7 mouse cellular contexts compared by ENCODE assay signal in the genomic region with DNA sequence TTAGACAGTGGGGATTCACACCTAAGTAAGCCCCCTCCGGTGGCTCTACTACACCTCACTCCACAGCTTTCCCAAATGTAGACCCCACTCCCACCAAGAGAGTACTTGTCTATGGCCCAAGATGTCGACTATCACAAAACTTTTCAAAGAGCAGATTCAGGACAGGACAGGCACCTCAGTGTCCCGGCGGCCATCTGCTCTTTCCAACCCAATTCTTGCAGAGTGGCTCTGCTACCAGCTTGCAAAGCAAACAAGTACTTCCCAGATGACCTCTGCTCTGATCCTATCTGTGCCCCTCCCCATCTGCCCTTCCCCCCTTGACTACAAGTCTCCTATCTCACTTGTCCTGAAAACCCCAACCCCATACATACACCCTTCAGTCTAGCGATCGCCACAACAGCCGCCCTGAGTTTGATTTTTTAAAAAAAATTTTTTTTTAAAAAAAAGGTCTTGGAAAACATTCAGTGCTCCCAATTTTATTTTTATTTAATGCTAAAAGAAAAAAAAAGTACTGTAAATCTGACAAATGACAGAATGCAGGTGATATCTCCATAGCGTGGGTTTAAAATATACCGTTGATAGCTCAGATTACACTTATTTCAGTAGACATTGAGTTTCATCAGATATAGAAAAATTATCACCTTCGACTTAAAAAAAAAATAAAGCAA. TPM values are rescaled to one million over a fixed set of nuclear protein-coding genes. Genes with fewer than 3 reads are reported as not detected.
DNase-seq lines count a peak whose midpoint lies in the region; ATAC-seq and TF ChIP-seq lines count a peak whose summit lies in the region.

No protein-coding gene starts in this region.

- 0 out of 2 replicates have a peak overlapping the region, but pooled peaks have one; percentile 10 for H3K9ac ChIP-seq in forebrain, embryonic 14.5 days (ENCODE audit: low read length)
- H3K9ac ChIP-seq in intestine, embryonic 16.5 days (ENCODE audit: low read depth, low read length): peak overlapping the region; percentile 62
- no peak overlapping the region for H3K9ac ChIP-seq in midbrain, embryonic 15.5 days

- peaks cover 4% of the 10 kb centered on the region; the same call in 1 of the 2 replicates for H3K36me3 ChIP-seq in thymus, adult 2 months (ENCODE audit: control insufficient read depth, insufficient read depth, low read length)
- peaks cover 41% of the 10 kb centered on the region for H3K36me3 ChIP-seq in forebrain, embryonic 14.5 days (ENCODE audit: control insufficient read depth, insufficient read depth, low read length)
- peaks cover 4% of the 10 kb centered on the region for H3K36me3 ChIP-seq in intestine, embryonic 16.5 days (ENCODE audit: control insufficient read depth, insufficient read depth, low read length)
- no peaks in the 10 kb centered on the region for H3K36me3 ChIP-seq in midbrain, embryonic 15.5 days (replicated peaks)

- TF ChIP-seq CTCF in thymus, adult 2 months (IDR thresholded peaks at IDR 0.05; ENCODE audit: borderline replicate concordance, control insufficient read depth, extremely low read depth, insufficient read depth, low read length, poor library complexity): no peak

- H3K4me1 ChIP-seq in thymus, adult 2 months (replicated peaks; ENCODE audit: control insufficient read depth, insufficient read depth, low read length): peaks cover 32% of the 10 kb centered on the region
- H3K4me1 ChIP-seq in forebrain, embryonic 14.5 days (ENCODE audit: control insufficient read depth, insufficient read depth, low read length): peaks cover 51% of the 10 kb centered on the region
- H3K4me1 ChIP-seq in intestine, embryonic 16.5 days (ENCODE audit: control insufficient read depth, insufficient read depth, low read length): peaks cover 44% of the 10 kb centered on the region
- H3K4me1 ChIP-seq in midbrain, embryonic 15.5 days: peaks cover 83% of the 10 kb centered on the region

- no peaks in the 10 kb centered on the region for H3K9me3 ChIP-seq in forebrain, embryonic 14.5 days (replicated peaks; ENCODE audit: control insufficient read depth, low read length)
- no peaks in the 10 kb centered on the region for H3K9me3 ChIP-seq in intestine, embryonic 16.5 days (ENCODE audit: control insufficient read depth, low read length)
- H3K9me3 ChIP-seq in midbrain, embryonic 15.5 days: no peaks in the 10 kb centered on the region

- H3K27me3 ChIP-seq in thymus, adult 2 months (ENCODE audit: control insufficient read depth, insufficient read depth, low read length): no peaks in the 10 kb centered on the region
- no peaks in the 10 kb centered on the region for H3K27me3 ChIP-seq in forebrain, embryonic 14.5 days (replicated peaks; ENCODE audit: control insufficient read depth, insufficient read depth, low read length)
- no peaks in the 10 kb centered on the region for H3K27me3 ChIP-seq in intestine, embryonic 16.5 days (replicated peaks; ENCODE audit: control insufficient read depth, insufficient read depth, low read length)
- H3K27me3 ChIP-seq in midbrain, embryonic 15.5 days (replicated peaks): no peaks in the 10 kb centered on the region

- TF ChIP-seq POLR2A in thymus, adult 2 months (IDR thresholded peaks at IDR 0.05; ENCODE audit: control insufficient read depth, extremely low read depth, insufficient read depth, low read length, poor library complexity): no peak

- peak overlapping the region; percentile 43; the same call in 1 of the 2 replicates for H3K27ac ChIP-seq in thymus, adult 2 months (ENCODE audit: control insufficient read depth, insufficient read depth, low read length)
- H3K27ac ChIP-seq in forebrain, embryonic 14.5 days (ENCODE audit: low read depth, low read length): no peak overlapping the region
- H3K27ac ChIP-seq in intestine, embryonic 16.5 days (ENCODE audit: low read length): peak overlapping the region; percentile 86
- H3K27ac ChIP-seq in midbrain, embryonic 15.5 days: no peak overlapping the region

- peak overlapping the region; percentile 100 for H3K4me2 ChIP-seq in forebrain, embryonic 14.5 days (ENCODE audit: low read length)
- peak overlapping the region; percentile 81 for H3K4me2 ChIP-seq in intestine, embryonic 16.5 days (ENCODE audit: low read depth, low read length)
- peak overlapping the region; percentile 99 for H3K4me2 ChIP-seq in midbrain, embryonic 15.5 days

- peak overlapping the region; percentile 21; the same call in 1 of the 2 replicates for H3K4me3 ChIP-seq in thymus, adult 2 months (ENCODE audit: control insufficient read depth, insufficient read depth, low read length)
- peak overlapping the region; percentile 99 for H3K4me3 ChIP-seq in forebrain, embryonic 14.5 days (ENCODE audit: low read depth, low read length)
- H3K4me3 ChIP-seq in intestine, embryonic 16.5 days (ENCODE audit: low read length): peak overlapping the region; percentile 100
- peak overlapping the region; percentile 60 for H3K4me3 ChIP-seq in midbrain, embryonic 15.5 days

- WGBS in thymus, adult 2 months: 14% methylated on average over 10 of the region's 10 CpGs
- 87% methylated on average over 10 of the region's 10 CpGs for WGBS in forebrain, embryonic 14.5 days
- 26% methylated on average over 10 of the region's 10 CpGs for WGBS in intestine, embryonic 16.5 days
- WGBS in midbrain, embryonic 15.5 days: 82% methylated on average over 10 of the region's 10 CpGs

- no peak for DNase-seq in thymus, adult 2 months
- no peak for DNase-seq in thymus, postnatal 14 days
- no peak for DNase-seq in forebrain, embryonic 14.5 days (ENCODE audit: low spot score)
- DNase-seq in spleen, postnatal 4 days (ENCODE audit: low spot score in 2 of 2): no peak
- DNase-seq in left cerebral cortex, adult 11 months (ENCODE audit: low spot score): no peak

- ATAC-seq in forebrain, embryonic 14.5 days: no peak
- ATAC-seq in intestine, embryonic 16.5 days: no peak
- no peak for ATAC-seq in midbrain, embryonic 15.5 days (replicated peaks)

RNA-seq across cellular contexts. Expression of gene Irf2bp2, which starts 5.8 kb away (rescaled TPM):
- polyA plus RNA-seq in thymus, adult 2 months (2012; rRNA removed): 71.7 and 113 TPM in 2 replicates
- polyA plus RNA-seq in forebrain, embryonic 14.5 days (2014; fragmentation: Nextera tagmentation; extraction: Ambion mirVana): 7.9 and 8.3 TPM in 2 replicates
- polyA plus RNA-seq in intestine, embryonic 16.5 days (2015; fragmentation: Nextera tagmentation; extraction: Ambion mirVana): 11.5 and 11.9 TPM in 2 replicates
- polyA plus RNA-seq in midbrain, embryonic 15.5 days (2015; fragmentation: Nextera tagmentation; extraction: Ambion mirVana): 9.7 and 10.0 TPM in 2 replicates

Comparison
In these comparisons a context has a peak if more than half of its experiments do, and no peak if none do; other contexts are left out.
1. H3K27ac ChIP-seq: peak in thymus, adult 2 months (single experiment) and intestine, embryonic 16.5 days (single experiment); none in forebrain, embryonic 14.5 days (single experiment) and midbrain, embryonic 15.5 days (single experiment).
2. H3K4me3 ChIP-seq: peak in every context shown above with its lines; median percentile 100 in intestine, embryonic 16.5 days; 99 in forebrain, embryonic 14.5 days; 60 in midbrain, embryonic 15.5 days; 21 in thymus, adult 2 months.
3. Peak in every context shown above with its lines, with median percentiles within 50 percentile points of each other: H3K4me2 ChIP-seq.